Mouse (Mus musculus): ENCODE results near the gene Plcxd1. TPM values are rescaled to one million over a fixed set of nuclear protein-coding genes. Genes with fewer than 3 reads are reported as not detected.
"Not testable (repeated sequence)": the region's sequence is repeated elsewhere in the genome, so short reads cannot be mapped to it uniquely, and the experiment has no call there.

Plcxd1 gene
- polyA plus RNA-seq, 1 experiment from 2014 or later = 0.84 TPM

DNA sequence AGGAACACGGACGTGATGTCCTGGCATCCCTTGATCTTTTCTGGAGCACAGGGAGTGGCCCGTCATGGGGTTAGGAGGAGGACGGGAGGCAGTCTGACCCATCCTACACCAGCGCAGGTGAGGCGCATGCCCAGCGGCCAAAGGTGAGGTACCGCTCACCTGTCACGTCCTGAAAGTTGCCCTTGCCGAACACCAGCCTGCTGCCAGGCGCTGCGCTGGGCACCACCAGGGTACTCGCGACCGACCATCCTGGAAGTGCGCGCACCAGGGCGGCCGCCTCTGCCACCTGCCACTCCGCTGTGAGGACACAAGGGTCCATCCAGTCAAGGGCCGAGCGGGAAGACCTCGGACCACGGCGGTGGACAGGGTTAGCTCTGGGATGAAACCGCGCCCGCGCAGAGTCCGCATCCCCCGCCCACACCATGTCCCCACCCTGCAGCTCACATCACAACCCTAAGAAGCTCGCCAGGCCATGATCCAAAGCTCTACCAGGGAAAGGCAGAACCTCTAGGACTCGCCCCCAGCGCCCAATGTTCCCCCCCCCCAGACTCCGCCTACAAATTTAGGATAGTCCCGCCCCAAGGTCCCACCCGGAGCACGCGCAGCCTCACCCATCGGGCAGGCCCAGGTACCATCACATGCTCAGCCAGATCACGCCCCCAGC lies 7.3 kb downstream of the Plcxd1 start:
- H3K4me1 ChIP-seq (ENCODE audit: control insufficient read depth, insufficient read depth, low read length) = peaks cover 8% of the 10 kb centered on the region; the same call in 1 of the 2 replicates
- WGBS = 11% methylated on average over 41 of the region's 41 CpGs
- H3K4me2 ChIP-seq (ENCODE audit: low read depth, low read length) = peak overlapping the region; percentile 87
- H3K9me3 ChIP-seq (ENCODE audit: control insufficient read depth, low read length) = no peaks in the 10 kb centered on the region
- H3K27ac ChIP-seq (ENCODE audit: low read length) = peak overlapping the region; percentile 99
- no peaks in the 10 kb centered on the region for H3K27me3 ChIP-seq (replicated peaks; ENCODE audit: control insufficient read depth, insufficient read depth, low read length)
- H3K36me3 ChIP-seq (ENCODE audit: control insufficient read depth, insufficient read depth, low read length) = peaks cover 35% of the 10 kb centered on the region
- peak overlapping the region; percentile 96 for H3K9ac ChIP-seq (ENCODE audit: low read depth, low read length)
- ATAC-seq = peak; percentile 57
- peak overlapping the region; percentile 88 for H3K4me3 ChIP-seq (ENCODE audit: low read length)

DNA sequence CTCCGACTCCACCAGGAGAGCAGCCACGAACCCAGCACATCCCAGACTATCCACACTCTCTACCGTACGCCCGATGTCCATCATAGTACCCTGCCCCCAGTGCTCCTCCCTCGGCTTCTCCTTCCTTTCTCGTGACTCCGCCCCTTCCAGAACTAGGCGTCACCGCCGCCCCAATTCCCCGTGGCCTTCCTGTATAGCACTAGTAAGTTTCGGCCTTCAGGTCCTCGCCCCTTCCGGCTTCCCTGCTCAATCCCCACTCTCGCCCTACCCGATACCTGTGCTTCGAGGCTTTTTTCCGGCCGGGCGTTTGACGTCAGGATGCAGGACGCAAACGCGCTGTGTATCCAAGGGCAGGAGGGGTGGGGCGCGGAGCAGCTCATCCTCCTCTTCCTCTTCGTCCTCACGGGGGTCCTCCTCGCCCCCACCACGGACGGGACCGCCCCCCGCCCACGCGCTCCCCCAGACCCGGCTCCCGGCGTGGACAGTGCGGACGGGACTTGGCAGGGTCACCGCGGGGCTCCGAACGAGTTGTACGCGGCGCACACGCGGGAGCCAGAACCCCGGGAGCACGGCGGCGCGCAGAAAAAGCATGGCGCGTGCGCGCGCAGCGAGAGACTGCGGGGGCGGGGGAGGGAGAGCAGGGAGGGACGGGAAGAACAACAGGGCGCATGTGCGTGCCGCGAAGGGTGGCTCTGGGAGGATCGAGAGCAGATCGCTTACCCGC lies 8.0 kb downstream of the Plcxd1 start, which contains the start of gene Gtpbp6:
Gtpbp6 (minus strand) TSS at position 617 of the 724 bp plus-strand sequence.
- Histone ChIP-seq H3K9me3 (ENCODE audit: control insufficient read depth, low read length) (no peaks in the 10 kb centered on the region), H3K27ac (ENCODE audit: low read length) (peak within 1 kb of the TSS; percentile 99), H3K27me3 (replicated peaks; ENCODE audit: control insufficient read depth, insufficient read depth, low read length) (no peaks in the 10 kb centered on the region), H3K4me2 (ENCODE audit: low read depth, low read length) (peak within 1 kb of the TSS; percentile 87), H3K9ac (ENCODE audit: low read depth, low read length) (peak within 1 kb of the TSS; percentile 96), H3K4me1 (ENCODE audit: control insufficient read depth, insufficient read depth, low read length) (peaks cover 6% of the 10 kb centered on the region; the same call in 1 of the 2 replicates), H3K36me3 (ENCODE audit: control insufficient read depth, insufficient read depth, low read length) (peaks cover 37% of the 10 kb centered on the region), H3K4me3 (ENCODE audit: low read length) (peak within 1 kb of the TSS; percentile 88)
- WGBS = under 1% methylated on average over 71 of the region's 71 CpGs
- peak; percentile 92 for ATAC-seq

DNA sequence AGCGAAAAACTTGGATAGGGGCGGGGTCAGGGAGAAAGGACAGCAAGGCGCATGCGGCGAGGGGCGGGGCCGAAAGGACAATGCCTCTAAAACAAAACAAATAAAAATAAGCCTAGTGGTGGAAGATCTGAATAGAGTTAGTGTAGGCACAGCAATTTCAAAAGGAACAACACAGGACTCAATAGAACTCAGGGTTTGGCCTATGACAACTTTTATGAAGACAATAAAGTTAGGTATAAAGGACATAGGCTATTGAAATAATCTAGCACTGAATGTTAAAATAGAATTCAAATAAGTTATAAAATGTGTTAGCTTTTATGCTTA lies 8.5 kb downstream of the Plcxd1 start:
- Histone ChIP-seq H3K9ac (ENCODE audit: low read depth, low read length) (peak overlapping the region; percentile 96; the same call in 1 of the 2 replicates), H3K4me3 (ENCODE audit: low read length) (peak overlapping the region; percentile 88; the same call in 1 of the 2 replicates), H3K36me3 (ENCODE audit: control insufficient read depth, insufficient read depth, low read length) (peaks cover 33% of the 10 kb centered on the region), H3K4me2 (ENCODE audit: low read depth, low read length) (peak overlapping the region; percentile 87), H3K4me1 (ENCODE audit: control insufficient read depth, insufficient read depth, low read length) (peaks cover 6% of the 10 kb centered on the region; the same call in 1 of the 2 replicates), H3K9me3 (ENCODE audit: control insufficient read depth, low read length) (no peaks in the 10 kb centered on the region), H3K27me3 (replicated peaks; ENCODE audit: control insufficient read depth, insufficient read depth, low read length) (no peaks in the 10 kb centered on the region), H3K27ac (ENCODE audit: low read length) (peak overlapping the region; percentile 99)
- ATAC-seq = no peak
- WGBS = 0% methylated on average over 7 of the region's 7 CpGs

DNA sequence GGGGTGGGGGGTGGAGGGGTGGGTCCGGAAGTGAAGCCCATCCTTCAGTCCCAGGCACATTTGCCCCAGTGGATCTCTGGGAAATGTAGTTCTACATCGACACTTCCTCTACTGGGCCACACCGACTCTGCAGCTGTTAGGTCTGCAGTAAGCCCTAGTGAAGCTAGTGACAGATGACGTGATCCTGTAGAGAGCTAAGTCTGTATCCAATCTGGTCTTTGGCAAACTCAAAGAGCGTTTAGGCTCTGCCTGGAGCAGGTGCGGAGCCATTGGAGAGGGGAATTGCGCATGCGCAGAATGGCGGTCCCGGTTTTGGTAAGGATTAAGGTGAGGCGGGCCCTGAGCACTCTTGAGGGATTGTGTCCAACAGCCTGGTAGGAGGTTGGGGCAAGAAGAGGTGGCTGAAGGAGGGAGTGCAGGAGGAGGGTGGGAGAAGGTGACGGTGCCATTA lies 10.2 kb downstream of the Plcxd1 start, which contains the start of gene Zfp605:
Zfp605 (plus strand) TSS at position 102 of the 451 bp plus-strand sequence.
- peak within 1 kb of the TSS; percentile 53 for H3K4me3 ChIP-seq (ENCODE audit: low read length)
- peaks cover 6% of the 10 kb centered on the region; the same call in 1 of the 2 replicates for H3K4me1 ChIP-seq (ENCODE audit: control insufficient read depth, insufficient read depth, low read length)
- peaks cover 18% of the 10 kb centered on the region for H3K36me3 ChIP-seq (ENCODE audit: control insufficient read depth, insufficient read depth, low read length)
- no peaks in the 10 kb centered on the region for H3K27me3 ChIP-seq (replicated peaks; ENCODE audit: control insufficient read depth, insufficient read depth, low read length)
- ATAC-seq = peak; percentile 24
- H3K27ac ChIP-seq (ENCODE audit: low read length) = peak within 1 kb of the TSS; percentile 71
- peak within 1 kb of the TSS; percentile 54 for H3K9ac ChIP-seq (ENCODE audit: low read depth, low read length)
- no peaks in the 10 kb centered on the region for H3K9me3 ChIP-seq (ENCODE audit: control insufficient read depth, low read length)
- WGBS = under 1% methylated on average over 12 of the region's 12 CpGs
- peak within 1 kb of the TSS; percentile 60 for H3K4me2 ChIP-seq (ENCODE audit: low read depth, low read length)

DNA sequence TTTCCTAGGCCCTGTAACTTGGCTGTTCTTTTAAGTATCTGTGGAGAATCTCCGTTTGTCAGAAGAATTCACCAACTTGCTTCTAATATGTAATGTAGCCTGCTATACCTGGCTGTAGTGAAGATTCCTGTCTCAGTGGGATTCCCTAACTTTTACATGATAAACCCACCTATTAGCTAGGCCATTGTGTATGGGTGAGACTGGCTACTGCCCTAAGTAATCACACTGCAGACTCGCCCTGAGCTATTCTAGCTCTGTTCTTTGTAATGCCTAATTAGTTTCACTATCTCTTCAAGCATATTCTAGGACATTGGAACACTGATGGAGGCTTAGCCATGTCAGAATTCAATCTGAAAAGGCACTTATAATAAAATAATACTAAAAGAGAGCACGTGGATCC lies 22.6 kb downstream of the Plcxd1 start:
- not testable (repeated sequence) for H3K9me3 ChIP-seq (ENCODE audit: control insufficient read depth, low read length); H3K36me3 ChIP-seq (ENCODE audit: control insufficient read depth, insufficient read depth, low read length); H3K4me1 ChIP-seq (ENCODE audit: control insufficient read depth, insufficient read depth, low read length); H3K4me3 ChIP-seq (ENCODE audit: low read length); H3K4me2 ChIP-seq (ENCODE audit: low read depth, low read length); H3K9ac ChIP-seq (ENCODE audit: low read depth, low read length); ATAC-seq; H3K27me3 ChIP-seq (replicated peaks; ENCODE audit: control insufficient read depth, insufficient read depth, low read length); H3K27ac ChIP-seq (ENCODE audit: low read length)
- WGBS = 84% methylated on average over 3 of the region's 3 CpGs

DNA sequence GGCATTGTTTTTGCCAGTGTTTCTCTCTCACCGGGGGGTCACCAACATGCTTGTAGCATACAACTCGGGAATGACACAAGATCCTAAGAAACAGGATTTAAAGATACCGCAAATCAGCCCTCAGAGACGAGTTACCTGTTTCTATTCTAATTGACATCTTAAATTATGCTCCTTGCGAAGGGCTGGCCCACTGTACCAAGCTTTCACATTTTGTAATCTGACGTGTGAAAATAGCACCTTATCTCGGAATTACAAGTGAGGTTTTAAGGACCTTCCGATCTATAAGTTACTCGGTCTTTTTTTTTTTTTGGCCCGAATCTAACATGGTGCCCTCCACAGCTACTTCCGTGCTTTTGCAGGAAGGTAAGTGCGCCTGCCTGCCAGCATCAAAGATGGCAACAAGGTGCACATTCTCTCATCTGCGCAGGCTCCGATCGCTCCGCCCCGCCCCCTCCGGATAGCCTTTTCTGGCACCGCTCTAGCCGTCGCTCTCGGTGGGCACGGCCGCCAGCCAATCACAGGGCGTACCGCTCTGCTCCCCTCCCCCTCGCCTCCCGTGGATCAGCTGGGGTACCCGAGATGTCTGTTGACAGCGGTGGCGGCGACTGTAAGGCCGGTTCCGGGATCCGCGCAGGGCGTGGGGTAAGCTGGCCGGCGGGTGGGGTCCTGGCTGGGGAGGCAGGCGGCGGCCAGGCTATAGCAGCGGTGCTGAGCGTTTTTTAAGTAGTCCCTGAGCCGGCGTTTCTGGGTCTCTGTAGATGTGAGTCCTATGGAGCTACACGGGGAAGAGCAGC lies 35.7 kb downstream of the Plcxd1 start, which contains the start of gene Chfr:
Chfr (plus strand) TSS at position 550 of the 794 bp plus-strand sequence.
- Histone ChIP-seq H3K4me3 (ENCODE audit: low read length) (peak within 1 kb of the TSS; percentile 84), H3K9ac (ENCODE audit: low read depth, low read length) (peak within 1 kb of the TSS; percentile 81), H3K27ac (ENCODE audit: low read length) (peak within 1 kb of the TSS; percentile 49), H3K27me3 (replicated peaks; ENCODE audit: control insufficient read depth, insufficient read depth, low read length) (no peaks in the 10 kb centered on the region), H3K9me3 (ENCODE audit: control insufficient read depth, low read length) (peaks cover 5% of the 10 kb centered on the region; the same call in 1 of the 2 replicates), H3K4me1 (ENCODE audit: control insufficient read depth, insufficient read depth, low read length) (no peaks in the 10 kb centered on the region), H3K4me2 (ENCODE audit: low read depth, low read length) (peak within 1 kb of the TSS; percentile 85), H3K36me3 (ENCODE audit: control insufficient read depth, insufficient read depth, low read length) (no peaks in the 10 kb centered on the region)
- WGBS = 2% methylated on average over 46 of the region's 46 CpGs
- ATAC-seq = peak; percentile 100

DNA sequence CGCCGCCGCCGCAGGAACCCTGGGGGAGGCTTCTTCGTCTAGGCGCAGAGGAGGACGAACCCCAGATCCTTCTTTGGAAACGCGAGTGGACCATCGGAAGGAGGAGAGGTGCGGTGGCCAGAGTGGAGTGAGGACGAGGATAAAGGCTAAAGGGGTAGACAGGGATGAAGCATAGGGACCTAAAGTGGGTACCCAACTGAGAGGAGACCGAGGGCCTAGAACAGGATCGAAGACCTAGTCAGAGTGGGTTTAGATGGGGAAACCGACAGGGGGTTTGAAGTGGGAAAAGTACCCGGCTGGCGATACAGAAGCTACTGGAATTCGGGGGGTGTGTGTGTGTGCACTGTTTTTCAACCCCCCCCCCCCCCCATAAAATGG lies 36.3 kb downstream of the Plcxd1 start:
- Histone ChIP-seq H3K4me3 (ENCODE audit: low read length) (peak overlapping the region; percentile 84), H3K4me1 (ENCODE audit: control insufficient read depth, insufficient read depth, low read length) (no peaks in the 10 kb centered on the region), H3K27ac (ENCODE audit: low read length) (peak overlapping the region; percentile 19; the same call in 1 of the 2 replicates), H3K9ac (ENCODE audit: low read depth, low read length) (peak overlapping the region; percentile 81), H3K4me2 (ENCODE audit: low read depth, low read length) (peak overlapping the region; percentile 85), H3K9me3 (ENCODE audit: control insufficient read depth, low read length) (no peaks in the 10 kb centered on the region), H3K27me3 (replicated peaks; ENCODE audit: control insufficient read depth, insufficient read depth, low read length) (no peaks in the 10 kb centered on the region), H3K36me3 (ENCODE audit: control insufficient read depth, insufficient read depth, low read length) (no peaks in the 10 kb centered on the region)
- 6% methylated on average over 18 of the region's 18 CpGs for WGBS
- peak; percentile 39 for ATAC-seq

DNA sequence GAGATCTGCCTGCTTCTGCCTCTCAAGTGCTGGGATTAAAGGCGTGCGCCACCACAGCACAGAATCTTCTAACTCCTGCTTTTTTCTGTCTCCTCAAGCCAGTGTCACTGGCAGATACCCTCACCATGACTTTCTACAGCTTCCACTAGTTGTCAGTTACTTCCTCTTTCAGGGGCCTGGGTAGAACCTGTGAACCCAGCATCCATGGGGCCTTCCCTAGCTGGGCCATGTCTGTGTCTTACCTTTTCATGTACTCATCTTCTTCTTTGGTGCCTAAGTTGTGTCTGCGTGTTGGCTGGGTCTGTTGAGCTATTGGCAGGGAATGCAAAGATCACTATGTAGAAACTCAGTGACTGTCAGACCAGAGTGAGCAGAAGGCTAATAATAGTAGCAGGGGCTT lies 38.0 kb downstream of the Plcxd1 start:
- no peak overlapping the region for H3K27ac ChIP-seq (ENCODE audit: low read length)
- H3K27me3 ChIP-seq (replicated peaks; ENCODE audit: control insufficient read depth, insufficient read depth, low read length) = no peaks in the 10 kb centered on the region
- no peak overlapping the region for H3K9ac ChIP-seq (ENCODE audit: low read depth, low read length)
- H3K4me1 ChIP-seq (ENCODE audit: control insufficient read depth, insufficient read depth, low read length) = no peaks in the 10 kb centered on the region
- ATAC-seq = no peak
- H3K4me3 ChIP-seq (ENCODE audit: low read length) = no peak overlapping the region
- no peaks in the 10 kb centered on the region for H3K36me3 ChIP-seq (ENCODE audit: control insufficient read depth, insufficient read depth, low read length)
- 96% methylated on average over 3 of the region's 3 CpGs for WGBS
- no peak overlapping the region for H3K4me2 ChIP-seq (ENCODE audit: low read depth, low read length)
- no peaks in the 10 kb centered on the region for H3K9me3 ChIP-seq (ENCODE audit: control insufficient read depth, low read length)

DNA sequence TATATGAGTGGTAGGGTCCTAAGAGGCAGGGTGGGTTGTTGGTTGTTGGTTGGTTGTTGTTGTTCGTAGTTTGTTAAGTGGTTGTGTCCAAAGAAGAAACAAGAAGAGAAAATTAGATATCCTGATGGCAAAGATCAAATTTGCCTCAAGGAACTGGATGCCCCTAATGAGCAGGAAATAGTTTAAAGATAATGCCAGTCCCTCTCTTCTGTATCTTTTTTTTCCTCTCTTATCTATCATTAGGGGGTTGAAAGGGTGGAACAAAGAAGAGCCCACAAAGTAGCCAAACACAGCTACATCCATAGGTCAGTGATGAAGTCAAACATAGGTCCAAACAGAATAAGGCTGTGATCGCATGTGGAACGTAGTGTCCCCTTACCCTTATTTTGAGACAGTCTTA lies 39.6 kb downstream of the Plcxd1 start:
- no peak overlapping the region for H3K27ac ChIP-seq (ENCODE audit: low read length)
- H3K36me3 ChIP-seq (ENCODE audit: control insufficient read depth, insufficient read depth, low read length) = 0 out of 2 replicates have a peak, but pooled peaks cover 2% of the 10 kb centered on the region
- H3K4me1 ChIP-seq (ENCODE audit: control insufficient read depth, insufficient read depth, low read length) = no peaks in the 10 kb centered on the region
- H3K9me3 ChIP-seq (ENCODE audit: control insufficient read depth, low read length) = no peaks in the 10 kb centered on the region
- ATAC-seq = no peak
- WGBS = 92% methylated on average over 3 of the region's 3 CpGs
- no peaks in the 10 kb centered on the region for H3K27me3 ChIP-seq (replicated peaks; ENCODE audit: control insufficient read depth, insufficient read depth, low read length)
- H3K4me2 ChIP-seq (ENCODE audit: low read depth, low read length) = no peak overlapping the region
- no peak overlapping the region for H3K4me3 ChIP-seq (ENCODE audit: low read length)
- no peak overlapping the region for H3K9ac ChIP-seq (ENCODE audit: low read depth, low read length)
